Mouse (Mus musculus): ENCODE data around the gene BC030867. TPM values are rescaled to one million over a fixed set of nuclear protein-coding genes. Genes with fewer than 3 reads are reported as not detected.

BC030867 gene
- polyA plus RNA-seq, 1 experiment = 0.65 TPM

- WGBS = 2% methylated on average over 31 of the region's 31 CpGs
- TF ChIP-seq CTCF (IDR thresholded peaks at IDR 0.05; ENCODE audit: insufficient read depth, low read length) (no peak), POLR2A (IDR thresholded peaks at IDR 0.05; ENCODE audit: borderline replicate concordance, extremely low read depth, low read depth, low read length) (no peak)
- DNase-seq = no peak
- 0 out of 2 replicates have a peak, but pooled peaks cover 4% of the 10 kb centered on the region for H3K4me1 ChIP-seq (ENCODE audit: control insufficient read depth, insufficient read depth, low read length)
- H3K4me3 ChIP-seq (replicated peaks; ENCODE audit: extremely low read depth, low read depth, low read length) = peak overlapping the region; percentile 82
Measured at GRCm38 (mm10) chr11:102285095-102285834, 36.6 kb downstream of the BC030867 start.

GRCm38 (mm10) chr11:102287485-102287884, 38.8 kb downstream of the BC030867 start:
- TF ChIP-seq CTCF (IDR thresholded peaks at IDR 0.05; ENCODE audit: insufficient read depth, low read length) (no peak), POLR2A (IDR thresholded peaks at IDR 0.05; ENCODE audit: borderline replicate concordance, extremely low read depth, low read depth, low read length) (no peak)
- 90% methylated on average over 8 of the region's 8 CpGs for WGBS
- DNase-seq = no peak
- Histone ChIP-seq H3K4me3 (replicated peaks; ENCODE audit: extremely low read depth, low read depth, low read length) (no peak overlapping the region), H3K4me1 (ENCODE audit: control insufficient read depth, insufficient read depth, low read length) (0 out of 2 replicates have a peak, but pooled peaks cover 4% of the 10 kb centered on the region)

GRCm38 (mm10) chr11:102288027-102288804, 39.5 kb downstream of the BC030867 start:
- WGBS = 83% methylated on average over 8 of the region's 8 CpGs
- no peak for TF ChIP-seq CTCF (IDR thresholded peaks at IDR 0.05; ENCODE audit: insufficient read depth, low read length)

GRCm38 (mm10) chr11:102288913-102289312, 40.2 kb downstream of the BC030867 start:
- H3K4me3 ChIP-seq (replicated peaks; ENCODE audit: extremely low read depth, low read depth, low read length) = no peak overlapping the region
- WGBS = 64% methylated on average over 2 of the region's 2 CpGs
- 0 out of 2 replicates have a peak, but pooled peaks cover 4% of the 10 kb centered on the region for H3K4me1 ChIP-seq (ENCODE audit: control insufficient read depth, insufficient read depth, low read length)
- DNase-seq = no peak
- TF ChIP-seq POLR2A (IDR thresholded peaks at IDR 0.05; ENCODE audit: borderline replicate concordance, extremely low read depth, low read depth, low read length) (no peak), CTCF (IDR thresholded peaks at IDR 0.05; ENCODE audit: insufficient read depth, low read length) (no peak)

More at GRCm38 (mm10) chr11:102288027-102288804, 39.5 kb downstream of the BC030867 start:
- Histone ChIP-seq H3K4me1 (ENCODE audit: control insufficient read depth, insufficient read depth, low read length) (0 out of 2 replicates have a peak, but pooled peaks cover 4% of the 10 kb centered on the region), H3K4me3 (replicated peaks; ENCODE audit: extremely low read depth, low read depth, low read length) (no peak overlapping the region)
- DNase-seq = no peak

GRCm38 (mm10) chr11:102289511-102290100, 40.9 kb downstream of the BC030867 start:
- no peak overlapping the region for H3K4me3 ChIP-seq (replicated peaks; ENCODE audit: extremely low read depth, low read depth, low read length)
- TF ChIP-seq CTCF (IDR thresholded peaks at IDR 0.05; ENCODE audit: insufficient read depth, low read length) = no peak
- no peak for TF ChIP-seq POLR2A (IDR thresholded peaks at IDR 0.05; ENCODE audit: borderline replicate concordance, extremely low read depth, low read depth, low read length)
- DNase-seq = no peak
- H3K4me1 ChIP-seq (ENCODE audit: control insufficient read depth, insufficient read depth, low read length) = 0 out of 2 replicates have a peak, but pooled peaks cover 4% of the 10 kb centered on the region
- 62% methylated on average over 6 of the region's 6 CpGs for WGBS

- no peak for DNase-seq
- no peak for TF ChIP-seq POLR2A (IDR thresholded peaks at IDR 0.05; ENCODE audit: borderline replicate concordance, extremely low read depth, low read depth, low read length)
- no peak for TF ChIP-seq CTCF (IDR thresholded peaks at IDR 0.05; ENCODE audit: insufficient read depth, low read length)
- WGBS = 90% methylated on average over 4 of the region's 4 CpGs
- Histone ChIP-seq H3K4me1 (ENCODE audit: control insufficient read depth, insufficient read depth, low read length) (peaks cover 8% of the 10 kb centered on the region), H3K4me3 (replicated peaks; ENCODE audit: extremely low read depth, low read depth, low read length) (no peak overlapping the region)
Measured at GRCm38 (mm10) chr11:102290141-102290540, 41.5 kb downstream of the BC030867 start.

- Histone ChIP-seq H3K4me1 (ENCODE audit: control insufficient read depth, insufficient read depth, low read length) (peaks cover 7% of the 10 kb centered on the region), H3K4me3 (replicated peaks; ENCODE audit: extremely low read depth, low read depth, low read length) (no peak overlapping the region)
- no peak for TF ChIP-seq CTCF (IDR thresholded peaks at IDR 0.05; ENCODE audit: insufficient read depth, low read length)
- TF ChIP-seq POLR2A (IDR thresholded peaks at IDR 0.05; ENCODE audit: borderline replicate concordance, extremely low read depth, low read depth, low read length) = no peak
- no peak for DNase-seq
- 77% methylated on average over 11 of the region's 11 CpGs for WGBS
Measured at GRCm38 (mm10) chr11:102291051-102291535, 42.4 kb downstream of the BC030867 start.

GRCm38 (mm10) chr11:102293971-102294370, 45.3 kb downstream of the BC030867 start:
- Histone ChIP-seq H3K4me1 (ENCODE audit: control insufficient read depth, insufficient read depth, low read length) (peaks cover 7% of the 10 kb centered on the region), H3K4me3 (replicated peaks; ENCODE audit: extremely low read depth, low read depth, low read length) (no peak overlapping the region)
- no peak for DNase-seq
- 91% methylated on average over 13 of the region's 13 CpGs for WGBS
- TF ChIP-seq CTCF (IDR thresholded peaks at IDR 0.05; ENCODE audit: insufficient read depth, low read length) (no peak), POLR2A (IDR thresholded peaks at IDR 0.05; ENCODE audit: borderline replicate concordance, extremely low read depth, low read depth, low read length) (no peak)

- no peak overlapping the region for H3K4me3 ChIP-seq (replicated peaks; ENCODE audit: extremely low read depth, low read depth, low read length)
- 57% methylated on average over 5 of the region's 5 CpGs for WGBS
- peaks cover 7% of the 10 kb centered on the region for H3K4me1 ChIP-seq (ENCODE audit: control insufficient read depth, insufficient read depth, low read length)
- no peak for DNase-seq
- TF ChIP-seq POLR2A (IDR thresholded peaks at IDR 0.05; ENCODE audit: borderline replicate concordance, extremely low read depth, low read depth, low read length) (no peak), CTCF (IDR thresholded peaks at IDR 0.05; ENCODE audit: insufficient read depth, low read length) (no peak)
Measured at GRCm38 (mm10) chr11:102294416-102294815, 45.7 kb downstream of the BC030867 start.

Measured in lung, adult 2 months (tissue).